Mouse (Mus musculus): ENCODE measurements at regions not wholly inside any gene's neighbourhood (a gene's known extent, or its start where the extent isn't known, plus 50 kb on each side); places are given as distances from the start of the nearest gene placed in this dataset.
A peak's percentile ranks its signal among the peaks of the same experiment; 100 is the strongest.

- no peak for ATAC-seq (replicated peaks in 1 of 2; ENCODE audit: insufficient read depth in 1 of 2, low FRiP score in 2 of 2, low TSS enrichment in 1 of 2, low read depth in 1 of 2, poor library complexity in 2 of 2, severe bottlenecking in 2 of 2)
Measured at GRCm38 (mm10) chr16:85743022-85743421, 59.9 kb downstream of the Adamts1 start.

GRCm38 (mm10) chr16:85738606-85739195 lies 64.2 kb downstream of the Adamts1 start:
- no peak for ATAC-seq (replicated peaks in 1 of 2; ENCODE audit: insufficient read depth in 1 of 2, low FRiP score in 2 of 2, low TSS enrichment in 1 of 2, low read depth in 1 of 2, poor library complexity in 2 of 2, severe bottlenecking in 2 of 2)

GRCm38 (mm10) chr16:85728026-85728425 lies 74.9 kb downstream of the Adamts1 start:
- ATAC-seq (replicated peaks in 1 of 2; ENCODE audit: insufficient read depth in 1 of 2, low FRiP score in 2 of 2, low TSS enrichment in 1 of 2, low read depth in 1 of 2, poor library complexity in 2 of 2, severe bottlenecking in 2 of 2), result no peak

GRCm38 (mm10) chr16:85721968-85722367 lies 80.9 kb downstream of the Adamts1 start:
- no peak for ATAC-seq (replicated peaks in 1 of 2; ENCODE audit: insufficient read depth in 1 of 2, low FRiP score in 2 of 2, low TSS enrichment in 1 of 2, low read depth in 1 of 2, poor library complexity in 2 of 2, severe bottlenecking in 2 of 2)

- no peak for ATAC-seq (replicated peaks in 1 of 2; ENCODE audit: insufficient read depth in 1 of 2, low FRiP score in 2 of 2, low TSS enrichment in 1 of 2, low read depth in 1 of 2, poor library complexity in 2 of 2, severe bottlenecking in 2 of 2)
Measured at GRCm38 (mm10) chr16:85712291-85712690, 90.6 kb downstream of the Adamts1 start.

- no peak for ATAC-seq (replicated peaks in 1 of 2; ENCODE audit: insufficient read depth in 1 of 2, low FRiP score in 2 of 2, low TSS enrichment in 1 of 2, low read depth in 1 of 2, poor library complexity in 2 of 2, severe bottlenecking in 2 of 2)
Measured at GRCm38 (mm10) chr16:85704254-85705020, 98.5 kb downstream of the Adamts1 start.

GRCm38 (mm10) chr16:85702889-85703480 lies 99.9 kb downstream of the Adamts1 start:
- ATAC-seq (replicated peaks in 1 of 2; ENCODE audit: insufficient read depth in 1 of 2, low FRiP score in 2 of 2, low TSS enrichment in 1 of 2, low read depth in 1 of 2, poor library complexity in 2 of 2, severe bottlenecking in 2 of 2), result no peak

GRCm38 (mm10) chr16:85699329-85699728 lies 103.6 kb downstream of the Adamts1 start:
- ATAC-seq (replicated peaks in 1 of 2; ENCODE audit: insufficient read depth in 1 of 2, low FRiP score in 2 of 2, low TSS enrichment in 1 of 2, low read depth in 1 of 2, poor library complexity in 2 of 2, severe bottlenecking in 2 of 2), result no peak

GRCm38 (mm10) chr16:85682721-85683120 lies 120.2 kb downstream of the Adamts1 start:
- ATAC-seq (replicated peaks in 1 of 2; ENCODE audit: insufficient read depth in 1 of 2, low FRiP score in 2 of 2, low TSS enrichment in 1 of 2, low read depth in 1 of 2, poor library complexity in 2 of 2, severe bottlenecking in 2 of 2), result no peak

- ATAC-seq (replicated peaks in 1 of 2; ENCODE audit: insufficient read depth in 1 of 2, low FRiP score in 2 of 2, low TSS enrichment in 1 of 2, low read depth in 1 of 2, poor library complexity in 2 of 2, severe bottlenecking in 2 of 2), result no peak
Measured at GRCm38 (mm10) chr16:85680351-85680750, 122.6 kb downstream of the Adamts1 start.

- no peak for ATAC-seq (replicated peaks in 1 of 2; ENCODE audit: insufficient read depth in 1 of 2, low FRiP score in 2 of 2, low TSS enrichment in 1 of 2, low read depth in 1 of 2, poor library complexity in 2 of 2, severe bottlenecking in 2 of 2)
Measured at GRCm38 (mm10) chr16:85678781-85679180, 124.1 kb downstream of the Adamts1 start.

- peak in 1 of 2 experiments; percentile 59; a peak in 2 of 4 replicates for ATAC-seq (replicated peaks in 1 of 2; ENCODE audit: insufficient read depth in 1 of 2, low FRiP score in 2 of 2, low TSS enrichment in 1 of 2, low read depth in 1 of 2, poor library complexity in 2 of 2, severe bottlenecking in 2 of 2)
Measured at GRCm38 (mm10) chr16:85678228-85678627, 124.7 kb downstream of the Adamts1 start.

GRCm38 (mm10) chr16:85677027-85677426 lies 123.8 kb upstream of the Cyyr1 start:
- peak; percentile 82 to 87 for ATAC-seq (replicated peaks in 1 of 2; ENCODE audit: insufficient read depth in 1 of 2, low FRiP score in 2 of 2, low TSS enrichment in 1 of 2, low read depth in 1 of 2, poor library complexity in 2 of 2, severe bottlenecking in 2 of 2)

- ATAC-seq (replicated peaks in 1 of 2; ENCODE audit: insufficient read depth in 1 of 2, low FRiP score in 2 of 2, low TSS enrichment in 1 of 2, low read depth in 1 of 2, poor library complexity in 2 of 2, severe bottlenecking in 2 of 2), result no peak
Measured at GRCm38 (mm10) chr16:85668767-85669166, 115.6 kb upstream of the Cyyr1 start.

GRCm38 (mm10) chr16:85667790-85668189 lies 114.6 kb upstream of the Cyyr1 start:
- ATAC-seq (replicated peaks in 1 of 2; ENCODE audit: insufficient read depth in 1 of 2, low FRiP score in 2 of 2, low TSS enrichment in 1 of 2, low read depth in 1 of 2, poor library complexity in 2 of 2, severe bottlenecking in 2 of 2), result no peak

GRCm38 (mm10) chr16:85649516-85649915 lies 96.3 kb upstream of the Cyyr1 start:
- no peak for ATAC-seq (replicated peaks in 1 of 2; ENCODE audit: insufficient read depth in 1 of 2, low FRiP score in 2 of 2, low TSS enrichment in 1 of 2, low read depth in 1 of 2, poor library complexity in 2 of 2, severe bottlenecking in 2 of 2)

- ATAC-seq (replicated peaks in 1 of 2; ENCODE audit: insufficient read depth in 1 of 2, low FRiP score in 2 of 2, low TSS enrichment in 1 of 2, low read depth in 1 of 2, poor library complexity in 2 of 2, severe bottlenecking in 2 of 2), result no peak
Measured at GRCm38 (mm10) chr16:85640992-85641391, 87.8 kb upstream of the Cyyr1 start.

- ATAC-seq (replicated peaks in 1 of 2; ENCODE audit: insufficient read depth in 1 of 2, low FRiP score in 2 of 2, low TSS enrichment in 1 of 2, low read depth in 1 of 2, poor library complexity in 2 of 2, severe bottlenecking in 2 of 2), result no peak
Measured at GRCm38 (mm10) chr16:85637079-85637478, 83.9 kb upstream of the Cyyr1 start.
